In genomic region chr4:93335118-93336003, GRCm38 (mm10) we compare ENCODE assay signal across 8 mouse cellular contexts. TPM values are rescaled to one million over a fixed set of nuclear protein-coding genes. Genes with fewer than 3 reads are reported as not detected.
A peak's percentile ranks its signal among the peaks of the same experiment; 100 is the strongest.
DNase-seq lines count a peak whose midpoint lies in the region; ATAC-seq and TF ChIP-seq lines count a peak whose summit lies in the region.

Gene Tusc1 (minus strand): TSS chr4:93335511.

- under 1% methylated on average over 97 of the region's 97 CpGs for WGBS in cerebellum, adult 2 months
- under 1% methylated on average over 57 of the region's 97 CpGs for WGBS in lung, embryonic 15.5 days
- WGBS in olfactory bulb, adult 2 months, result 5% methylated on average over 97 of the region's 97 CpGs

- peak within 1 kb of the TSS; percentile 67 for H3K9ac ChIP-seq in lung, embryonic 15.5 days

- H3K9me3 ChIP-seq in lung, embryonic 15.5 days, result no peaks in the 10 kb centered on the region

- 0 out of 2 replicates have a peak, but pooled peaks have one; percentile 28 for TF ChIP-seq POLR2A in cerebellum, adult 2 months (IDR thresholded peaks at IDR 0.05; ENCODE audit: borderline replicate concordance, insufficient read depth, low read length)
- peak; percentile 45 for TF ChIP-seq POLR2A in olfactory bulb, adult 2 months (IDR thresholded peaks at IDR 0.05; ENCODE audit: insufficient read depth, low read depth, low read length)

- no peaks in the 10 kb centered on the region for H3K4me1 ChIP-seq in cerebellum, adult 2 months (ENCODE audit: control insufficient read depth, insufficient read depth, low read length)
- H3K4me1 ChIP-seq in lung, embryonic 15.5 days, result peaks cover 7% of the 10 kb centered on the region; the same call in 1 of the 2 replicates
- H3K4me1 ChIP-seq in olfactory bulb, adult 2 months (ENCODE audit: control insufficient read depth, insufficient read depth, low read length), result 0 out of 2 replicates have a peak, but pooled peaks cover 2% of the 10 kb centered on the region

- TF ChIP-seq CTCF in cerebellum, adult 2 months (IDR thresholded peaks at IDR 0.05; ENCODE audit: borderline replicate concordance, insufficient read depth, low read depth, low read length), result no peak
- no peak for TF ChIP-seq CTCF in olfactory bulb, adult 2 months (IDR thresholded peaks at IDR 0.05; ENCODE audit: insufficient read depth, low read depth, low read length)

- peak within 1 kb of the TSS; percentile 46 for H3K27ac ChIP-seq in cerebellum, adult 2 months (ENCODE audit: insufficient read depth, low read length)
- peak within 1 kb of the TSS; percentile 90 for H3K27ac ChIP-seq in lung, embryonic 15.5 days
- H3K27ac ChIP-seq in olfactory bulb, adult 2 months (ENCODE audit: insufficient read depth, low read depth, low read length), result peak within 1 kb of the TSS; percentile 60

- peak within 1 kb of the TSS; percentile 57 for H3K4me3 ChIP-seq in cerebellum, adult 2 months (replicated peaks; ENCODE audit: insufficient read depth, low read depth, low read length)
- H3K4me3 ChIP-seq in lung, embryonic 15.5 days, result peak within 1 kb of the TSS; percentile 59
- H3K4me3 ChIP-seq in olfactory bulb, adult 2 months (ENCODE audit: insufficient read depth, low read depth, low read length), result peak within 1 kb of the TSS; percentile 59

- H3K36me3 ChIP-seq in lung, embryonic 15.5 days, result no peaks in the 10 kb centered on the region

- peak; percentile 88 to 89 for ATAC-seq in hematopoietic stem cell, adult 5-6 weeks (replicated peaks in 1 of 2; ENCODE audit: insufficient read depth in 1 of 2, low FRiP score in 2 of 2, low TSS enrichment in 1 of 2, low read depth in 1 of 2, poor library complexity in 2 of 2, severe bottlenecking in 2 of 2)
- ATAC-seq in lung, embryonic 15.5 days (ENCODE audit: borderline replicate concordance, extremely low read depth, low FRiP score, low TSS enrichment), result peak; percentile 91

- H3K27me3 ChIP-seq in cerebellum, adult 2 months (ENCODE audit: control insufficient read depth, insufficient read depth, low read length), result no peaks in the 10 kb centered on the region
- no peaks in the 10 kb centered on the region for H3K27me3 ChIP-seq in lung, embryonic 15.5 days

- H3K4me2 ChIP-seq in lung, embryonic 15.5 days, result peak within 1 kb of the TSS; percentile 83

- peak; percentile 67 for DNase-seq in MEL-GATA-1-ER (ENCODE audit: extremely low read depth, low read depth)
- peak; percentile 85 to 86 for DNase-seq in cerebellum, adult 2 months
- DNase-seq in forelimb bud, embryonic 11.5 days (ENCODE audit: low read depth, low spot score), result peak; percentile 60
- DNase-seq in layer of hippocampus, adult 9-10 months (ENCODE audit: low spot score), result peak; percentile 48
- DNase-seq in thymus, postnatal 14 days, result peak; percentile 66

RNA-seq across cellular contexts. Expression of gene Tusc1, which starts in this region (rescaled TPM):
- polyA plus RNA-seq in cerebellum, adult 2 months (2012; rRNA removed), result 5.3 and 5.9 TPM in 2 replicates
- 3.1 and 6.1 TPM in 2 replicates for total RNA-seq in hematopoietic stem cell, adult 5-6 weeks (2017)
- 4.6 and 4.9 TPM in 2 replicates for polyA plus RNA-seq in lung, embryonic 15.5 days (2015; fragmentation: Nextera tagmentation; extraction: Ambion mirVana)
- not detected in 2 replicates for polyA plus RNA-seq in olfactory bulb, adult 2 months (2012; ENCODE audit: insufficient read depth, insufficient read length, low replicate concordance, missing spikeins)

Comparison
In these comparisons a context has a peak if more than half of its experiments do, and no peak if none do; other contexts are left out.
1. Peak in every context shown above with its lines: DNase-seq, ATAC-seq, H3K4me3 ChIP-seq and H3K27ac ChIP-seq.